Mouse (Mus musculus) kidney, embryonic 16.5 days (tissue): Measurements from ENCODE around the gene Saal1. TPM values are rescaled to one million over a fixed set of nuclear protein-coding genes. Genes with fewer than 3 reads are reported as not detected.
"Not testable (repeated sequence)": the region's sequence is repeated elsewhere in the genome, so short reads cannot be mapped to it uniquely, and the experiment has no call there.

Source experiments
- ATAC-seq: fragments of 200-750 bp; cut with Nextera tagmentation; 2 replicates; pipeline ENCODE4 v1.8.0; 2017; ENCODE audit warnings: moderate TSS enrichment; ENCODE audit not compliant: low FRiP score, low TSS enrichment
- H3K27ac ChIP-seq: fragments of 300-500 bp; sonication (generic); 2 replicates; pipeline ENCODE4 v1.5.1; 2014; ENCODE audit warnings: low read length
- H3K27me3 ChIP-seq: fragments of 300-500 bp; sonication (generic); 2 replicates; pipeline ENCODE4 v1.6.1; 2014; ENCODE audit warnings: low read length, control low read depth, mixed read lengths; ENCODE audit not compliant: insufficient read depth
- H3K36me3 ChIP-seq: fragments of 300-500 bp; sonication (generic); 2 replicates; pipeline ENCODE4 v1.6.1; 2014; ENCODE audit warnings: low read length, control low read depth, mixed read lengths; ENCODE audit not compliant: insufficient read depth
- H3K4me1 ChIP-seq: fragments of 300-500 bp; sonication (generic); 2 replicates; pipeline ENCODE4 v1.6.1; 2014; ENCODE audit warnings: low read length, control low read depth, mixed read lengths; ENCODE audit not compliant: insufficient read depth
- H3K4me2 ChIP-seq: fragments of 300-500 bp; sonication (generic); replicated peaks from 2 replicates; pipeline ENCODE4 v1.6.1; 2014; ENCODE audit warnings: low read depth, low read length
- H3K4me3 ChIP-seq: fragments of 300-500 bp; sonication (generic); 2 replicates; pipeline ENCODE4 v1.5.1; 2014; ENCODE audit warnings: mild to moderate bottlenecking, low read length
- H3K9ac ChIP-seq: fragments of 300-500 bp; sonication (generic); replicated peaks from 2 replicates; pipeline ENCODE4 v1.6.1; 2014; ENCODE audit warnings: low read length
- H3K9me3 ChIP-seq: fragments of 300-500 bp; sonication (generic); 2 replicates; pipeline ENCODE4 v1.6.1; 2016; ENCODE audit warnings: low read length, control low read depth
- WGBS: fragments of 180-500 bp; shearing (Covaris S2); extraction: QIAGEN DNeasy Blood & Tissue Kit; methylation state at CpG from one replicate; pipeline ENCODE4 v1.1.7; 2014; 5-methylcytosine and 5-hydroxymethylcytosine counted together
- polyA plus RNA-seq: library from polyadenylated mRNA; unstranded; fragments of >200 nt; fragmentation: Nextera tagmentation; extraction: Ambion mirVana; gene quantifications from 2 replicates; pipeline ENCODE4 v1.2.1, GENCODE M21; 2015

Gene Saal1
- polyA plus RNA-seq: 33.3 and 34.1 TPM in 2 replicates

GRCm38 (mm10) chr7:46710390-46710844 is at the start of gene Saal1:
Gene Saal1 (minus strand): TSS chr7:46710680.
- Histone ChIP-seq H3K27me3 (no peaks in the 10 kb centered on the region), H3K9ac (peak within 1 kb of the TSS; percentile 84), H3K27ac (peak within 1 kb of the TSS; percentile 63; the same call in 1 of the 2 replicates), H3K4me3 (peak within 1 kb of the TSS; percentile 79), H3K9me3 (no peaks in the 10 kb centered on the region), H3K4me2 (peak within 1 kb of the TSS; percentile 59), H3K4me1 (peaks cover 9% of the 10 kb centered on the region), H3K36me3 (peaks cover 19% of the 10 kb centered on the region)
- ATAC-seq: peak; percentile 98
- WGBS: 0% methylated on average over 38 of the region's 38 CpGs

GRCm38 (mm10) chr7:46751490-46751889 is 41.0 kb upstream of the Saal1 start, which contains the start of gene Saa2:
Gene Saa2 (plus strand): TSS chr7:46751790.
- no peak within 1 kb of the TSS for H3K9ac ChIP-seq
- no peaks in the 10 kb centered on the region for H3K4me1 ChIP-seq
- H3K4me3 ChIP-seq: no peak within 1 kb of the TSS
- ATAC-seq: no peak
- no peaks in the 10 kb centered on the region for H3K27me3 ChIP-seq
- H3K36me3 ChIP-seq: no peaks in the 10 kb centered on the region
- no peak within 1 kb of the TSS for H3K27ac ChIP-seq
- no peak within 1 kb of the TSS for H3K4me2 ChIP-seq
- H3K9me3 ChIP-seq: no peaks in the 10 kb centered on the region
- WGBS: 64% methylated on average over 3 of the region's 3 CpGs

GRCm38 (mm10) chr7:46748459-46748858 is 38.0 kb upstream of the Saal1 start:
- Histone ChIP-seq H3K27me3 (no peaks in the 10 kb centered on the region), H3K4me3 (no peak overlapping the region), H3K27ac (no peak overlapping the region), H3K9me3 (no peaks in the 10 kb centered on the region), H3K36me3 (no peaks in the 10 kb centered on the region), H3K4me1 (no peaks in the 10 kb centered on the region), H3K4me2 (no peak overlapping the region), H3K9ac (no peak overlapping the region)
- no peak for ATAC-seq
- 44% methylated on average over 3 of the region's 3 CpGs for WGBS

GRCm38 (mm10) chr7:46746381-46746780 is 35.9 kb upstream of the Saal1 start:
- 82% methylated on average over 7 of the region's 7 CpGs for WGBS
- Histone ChIP-seq H3K4me3 (no peak overlapping the region), H3K36me3 (no peaks in the 10 kb centered on the region), H3K27ac (no peak overlapping the region), H3K4me1 (no peaks in the 10 kb centered on the region), H3K9ac (no peak overlapping the region), H3K4me2 (no peak overlapping the region), H3K27me3 (no peaks in the 10 kb centered on the region), H3K9me3 (no peaks in the 10 kb centered on the region)
- ATAC-seq: no peak

GRCm38 (mm10) chr7:46745816-46746215 is 35.3 kb upstream of the Saal1 start:
- H3K4me2 ChIP-seq: no peak overlapping the region
- WGBS: 83% methylated on average over 3 of the region's 3 CpGs
- H3K36me3 ChIP-seq: no peaks in the 10 kb centered on the region
- H3K9ac ChIP-seq: no peak overlapping the region
- no peaks in the 10 kb centered on the region for H3K9me3 ChIP-seq
- ATAC-seq: no peak
- no peaks in the 10 kb centered on the region for H3K4me1 ChIP-seq
- no peaks in the 10 kb centered on the region for H3K27me3 ChIP-seq
- H3K4me3 ChIP-seq: no peak overlapping the region
- H3K27ac ChIP-seq: no peak overlapping the region

GRCm38 (mm10) chr7:46742880-46743279 is 32.4 kb upstream of the Saal1 start, which contains the start of gene Saa1:
Gene Saa1 (minus strand): TSS chr7:46742980.
- not testable (repeated sequence) for H3K27ac ChIP-seq, H3K27me3 ChIP-seq, H3K9ac ChIP-seq, H3K9me3 ChIP-seq, H3K4me2 ChIP-seq, ATAC-seq, H3K4me3 ChIP-seq, H3K36me3 ChIP-seq, H3K4me1 ChIP-seq
- 76% methylated on average over 3 of the region's 3 CpGs for WGBS

- 83% methylated on average over 5 of the region's 5 CpGs for WGBS
These were observed 29.6 kb upstream of the Saal1 start for GRCm38 (mm10) chr7:46740041-46740440.

GRCm38 (mm10) chr7:46738561-46739460 is 28.3 kb upstream of the Saal1 start:
- H3K4me3 ChIP-seq: no peak overlapping the region
- 76% methylated on average over 12 of the region's 12 CpGs for WGBS
- no peak overlapping the region for H3K4me2 ChIP-seq
- no peak overlapping the region for H3K27ac ChIP-seq
- H3K9ac ChIP-seq: no peak overlapping the region
- ATAC-seq: no peak
- H3K4me1 ChIP-seq: no peaks in the 10 kb centered on the region
- H3K36me3 ChIP-seq: no peaks in the 10 kb centered on the region
- H3K9me3 ChIP-seq: no peaks in the 10 kb centered on the region
- H3K27me3 ChIP-seq: no peaks in the 10 kb centered on the region

More at GRCm38 (mm10) chr7:46740041-46740440, 29.6 kb upstream of the Saal1 start:
- not testable (repeated sequence) for H3K9me3 ChIP-seq, H3K9ac ChIP-seq, H3K36me3 ChIP-seq, H3K4me3 ChIP-seq, H3K4me1 ChIP-seq, H3K4me2 ChIP-seq, H3K27ac ChIP-seq, ATAC-seq, H3K27me3 ChIP-seq

GRCm38 (mm10) chr7:46734983-46735382 is 24.5 kb upstream of the Saal1 start:
- H3K36me3 ChIP-seq: no peaks in the 10 kb centered on the region
- no peaks in the 10 kb centered on the region for H3K4me1 ChIP-seq
- no peaks in the 10 kb centered on the region for H3K27me3 ChIP-seq
- no peak overlapping the region for H3K27ac ChIP-seq
- no peak overlapping the region for H3K4me3 ChIP-seq
- ATAC-seq: no peak
- WGBS: 80% methylated on average over 2 of the region's 2 CpGs
- H3K9ac ChIP-seq: no peak overlapping the region
- H3K9me3 ChIP-seq: no peaks in the 10 kb centered on the region
- H3K4me2 ChIP-seq: no peak overlapping the region

- no peak for ATAC-seq
- H3K27ac ChIP-seq: no peak within 1 kb of the TSS
- H3K27me3 ChIP-seq: no peaks in the 10 kb centered on the region
- WGBS: 74% methylated on average over 4 of the region's 4 CpGs
- no peaks in the 10 kb centered on the region for H3K9me3 ChIP-seq
- H3K4me2 ChIP-seq: no peak within 1 kb of the TSS
- H3K9ac ChIP-seq: no peak within 1 kb of the TSS
- H3K4me1 ChIP-seq: no peaks in the 10 kb centered on the region
- H3K4me3 ChIP-seq: no peak within 1 kb of the TSS
- no peaks in the 10 kb centered on the region for H3K36me3 ChIP-seq
These were observed 22.0 kb upstream of the Saal1 start, which contains the start of gene Saa4 for GRCm38 (mm10) chr7:46732458-46732857. Gene Saa4 (minus strand): TSS chr7:46732603.
